Mouse (Mus musculus) bone marrow macrophage, adult 2 months (primary cell): Measurements from ENCODE around the gene Igsf21.

Experiments used
- CTCF ChIP-seq: IDR thresholded peaks from 2 replicates; pipeline ENCODE4 v1.5.1; 2012; ENCODE audit warnings: low read depth, mild to moderate bottlenecking, low read length, moderate library complexity
- POLR2A ChIP-seq: IDR thresholded peaks from 2 replicates; pipeline ENCODE4 v1.6.1; 2012; ENCODE audit warnings: mild to moderate bottlenecking, low read depth, low read length, borderline replicate concordance

- no peak for TF ChIP-seq CTCF
- no peak for TF ChIP-seq POLR2A
Observed at GRCm38 (mm10) chr4:140200296-140200695, 46.3 kb downstream of the Igsf21 start.
